Mouse (Mus musculus): ENCODE measurements at regions not wholly inside any gene's neighbourhood (a gene's known extent, or its start where the extent isn't known, plus 50 kb on each side); places are given as distances from the start of the nearest gene placed in this dataset.
A peak's percentile ranks its signal among the peaks of the same experiment; 100 is the strongest.

DNA sequence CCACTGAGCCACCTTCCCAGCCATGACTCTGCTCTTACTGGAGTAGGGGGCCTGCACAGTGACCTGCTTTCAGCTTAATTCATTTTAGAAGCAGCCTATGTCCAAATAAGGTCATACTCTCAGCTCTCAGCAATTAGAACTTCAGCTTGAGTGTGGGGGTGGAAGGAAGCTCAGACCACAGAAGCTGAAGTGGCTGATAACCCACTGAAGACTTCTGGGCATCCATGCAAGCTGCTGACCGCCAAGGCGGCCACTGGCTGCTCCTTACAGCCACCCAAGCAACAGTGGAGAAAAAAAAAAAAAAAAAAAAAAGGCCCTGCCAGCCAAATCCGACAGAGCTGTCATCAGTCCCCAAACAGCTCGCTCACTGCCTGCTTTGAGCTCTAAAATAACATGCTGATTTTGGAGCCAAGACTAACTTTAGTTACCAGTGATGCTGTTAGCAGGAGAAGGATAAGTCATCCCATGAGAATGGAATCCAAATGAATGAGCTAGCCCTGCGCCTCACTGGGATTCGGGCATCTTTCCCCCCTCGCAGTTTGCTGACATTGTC is 133.0 kb upstream of the Hs6st1 start:
- no peak overlapping the region for H3ac ChIP-seq (ENCODE audit: control insufficient read depth, insufficient read length, low read depth)
- H3K36me3 ChIP-seq (ENCODE audit: control insufficient read depth, insufficient read depth) = no peaks in the 10 kb centered on the region
- TF ChIP-seq MYOD1 (IDR thresholded peaks at IDR 0.05; ENCODE audit: control insufficient read depth, insufficient read length, low read depth) (no peak), CTCF (IDR thresholded peaks at IDR 0.05; ENCODE audit: control insufficient read depth, insufficient read depth, insufficient read length) (no peak), CEBPB (IDR thresholded peaks at IDR 0.05; ENCODE audit: low read depth) (no peak), FOSL1 (IDR thresholded peaks at IDR 0.05; ENCODE audit: insufficient read depth, low read length, poor library complexity, severe bottlenecking) (no peak), MAX (IDR thresholded peaks at IDR 0.05) (no peak), USF1 (IDR thresholded peaks at IDR 0.05; ENCODE audit: low read depth) (no peak), MYOG (IDR thresholded peaks at IDR 0.05; ENCODE audit: control insufficient read depth, extremely low read depth, insufficient read length) (no peak)
- no peaks in the 10 kb centered on the region for H3K79me2 ChIP-seq (ENCODE audit: control insufficient read depth, insufficient read depth)
- no peaks in the 10 kb centered on the region for H3K27me3 ChIP-seq (ENCODE audit: control insufficient read depth, insufficient read depth, insufficient read length)
- no peaks in the 10 kb centered on the region for H3K79me3 ChIP-seq (ENCODE audit: low read depth)
- no peak overlapping the region for H3K4me3 ChIP-seq (ENCODE audit: insufficient read depth, poor library complexity, severe bottlenecking)

DNA sequence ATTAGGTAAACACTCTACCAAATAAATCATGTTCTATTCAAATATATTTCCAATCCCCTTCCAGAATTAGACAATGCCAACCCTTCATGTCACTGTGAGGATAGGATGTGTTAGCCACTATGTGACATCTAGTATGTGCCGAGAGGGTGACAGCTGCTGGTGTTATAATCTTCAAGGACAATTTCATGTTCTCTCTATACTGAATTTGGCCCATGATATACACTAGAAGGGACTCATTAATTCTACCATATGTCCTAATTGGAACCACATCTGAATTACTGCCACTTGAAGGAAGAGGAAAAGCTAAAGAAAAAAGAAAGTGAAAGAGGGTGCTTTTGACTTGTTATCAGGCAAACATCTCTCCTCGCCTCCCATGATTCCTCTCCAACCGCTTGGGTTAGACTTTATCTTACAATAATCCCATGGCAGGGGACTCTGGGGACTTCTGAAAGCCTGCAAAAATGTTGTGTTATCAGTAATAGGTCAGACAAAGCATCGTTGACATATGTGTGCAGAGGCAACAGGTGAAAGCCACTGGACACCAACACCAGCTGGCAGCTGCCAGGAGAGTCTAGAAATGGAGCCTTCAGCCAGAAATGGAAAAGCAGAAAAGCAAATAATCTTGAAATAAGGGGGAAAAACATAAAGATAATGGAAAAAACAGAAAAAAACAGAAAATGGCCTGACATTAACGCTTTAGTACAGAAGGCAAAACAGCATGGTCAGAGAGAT is 131.7 kb upstream of the Hs6st1 start:
- Histone ChIP-seq H3K79me2 (ENCODE audit: control insufficient read depth, insufficient read depth) (no peaks in the 10 kb centered on the region), H3K4me3 (ENCODE audit: insufficient read depth, poor library complexity, severe bottlenecking) (no peak overlapping the region), H3K27me3 (ENCODE audit: control insufficient read depth, insufficient read depth, insufficient read length) (no peaks in the 10 kb centered on the region), H3ac (ENCODE audit: control insufficient read depth, insufficient read length, low read depth) (no peak overlapping the region), H3K79me3 (ENCODE audit: low read depth) (no peaks in the 10 kb centered on the region), H3K36me3 (ENCODE audit: control insufficient read depth, insufficient read depth) (no peaks in the 10 kb centered on the region)
- no peak for TF ChIP-seq FOSL1 (IDR thresholded peaks at IDR 0.05; ENCODE audit: insufficient read depth, low read length, poor library complexity, severe bottlenecking)
- TF ChIP-seq CTCF (IDR thresholded peaks at IDR 0.05; ENCODE audit: control insufficient read depth, insufficient read depth, insufficient read length) = no peak
- no peak for TF ChIP-seq MAX (IDR thresholded peaks at IDR 0.05)
- TF ChIP-seq MYOG (IDR thresholded peaks at IDR 0.05; ENCODE audit: control insufficient read depth, extremely low read depth, insufficient read length) = no peak
- TF ChIP-seq USF1 (IDR thresholded peaks at IDR 0.05; ENCODE audit: low read depth) = no peak
- no peak for TF ChIP-seq CEBPB (IDR thresholded peaks at IDR 0.05; ENCODE audit: low read depth)
- peak; percentile 35 for TF ChIP-seq MYOD1 (IDR thresholded peaks at IDR 0.05; ENCODE audit: control insufficient read depth, insufficient read length, low read depth)

DNA sequence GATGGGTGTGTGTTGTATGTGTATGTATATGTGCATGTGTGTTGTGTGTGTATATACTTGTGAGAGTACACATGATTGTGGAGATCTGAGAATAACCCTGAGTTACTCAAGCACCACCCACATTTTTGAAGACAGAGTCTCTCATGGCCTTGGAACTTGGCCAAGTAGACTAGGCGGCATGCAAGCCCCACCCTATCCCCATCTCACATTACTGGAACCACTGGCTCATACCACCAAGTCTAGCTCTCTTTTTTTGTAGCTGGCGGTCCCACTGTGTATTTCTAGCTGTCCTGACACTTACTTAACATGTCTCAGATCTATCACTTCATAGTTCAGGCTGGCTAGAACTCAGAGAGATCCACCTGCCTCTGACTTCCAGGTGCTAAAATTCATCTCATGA is 128.0 kb upstream of the Hs6st1 start:
- Histone ChIP-seq H3K79me3 (ENCODE audit: low read depth) (no peaks in the 10 kb centered on the region), H3K4me3 (ENCODE audit: insufficient read depth, poor library complexity, severe bottlenecking) (no peak overlapping the region), H3K79me2 (ENCODE audit: control insufficient read depth, insufficient read depth) (no peaks in the 10 kb centered on the region), H3ac (ENCODE audit: control insufficient read depth, insufficient read length, low read depth) (no peak overlapping the region), H3K27me3 (ENCODE audit: control insufficient read depth, insufficient read depth, insufficient read length) (no peaks in the 10 kb centered on the region), H3K36me3 (ENCODE audit: control insufficient read depth, insufficient read depth) (no peaks in the 10 kb centered on the region)
- TF ChIP-seq MAX (IDR thresholded peaks at IDR 0.05) (no peak), MYOD1 (IDR thresholded peaks at IDR 0.05; ENCODE audit: control insufficient read depth, insufficient read length, low read depth) (no peak), USF1 (IDR thresholded peaks at IDR 0.05; ENCODE audit: low read depth) (no peak), MYOG (IDR thresholded peaks at IDR 0.05; ENCODE audit: control insufficient read depth, extremely low read depth, insufficient read length) (no peak), CEBPB (IDR thresholded peaks at IDR 0.05; ENCODE audit: low read depth) (no peak), CTCF (IDR thresholded peaks at IDR 0.05; ENCODE audit: control insufficient read depth, insufficient read depth, insufficient read length) (no peak), FOSL1 (IDR thresholded peaks at IDR 0.05; ENCODE audit: insufficient read depth, low read length, poor library complexity, severe bottlenecking) (no peak)

DNA sequence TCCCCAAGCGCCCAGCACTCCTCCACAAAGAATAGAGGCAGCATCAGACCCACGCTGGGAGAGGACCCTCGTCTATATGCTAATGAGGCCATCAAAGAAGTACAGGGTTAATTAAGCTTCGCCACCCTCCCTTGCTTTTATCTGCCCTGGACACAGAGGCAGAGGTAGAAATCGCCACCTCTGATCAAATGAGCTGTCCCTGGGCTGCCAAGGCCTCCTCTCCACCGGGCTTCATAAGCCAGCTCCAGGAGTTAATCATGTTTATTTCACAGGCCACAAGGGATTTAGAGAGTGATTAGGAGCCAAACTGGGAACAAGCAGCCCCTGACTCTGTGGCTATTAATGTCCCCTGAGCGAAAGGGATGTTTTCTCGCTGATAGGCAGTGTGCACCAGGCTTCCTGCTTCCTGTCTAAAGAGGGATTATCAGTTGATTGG is 126.5 kb upstream of the Hs6st1 start:
- TF ChIP-seq MYOG (IDR thresholded peaks at IDR 0.05; ENCODE audit: control insufficient read depth, extremely low read depth, insufficient read length) (no peak), CTCF (IDR thresholded peaks at IDR 0.05; ENCODE audit: control insufficient read depth, insufficient read depth, insufficient read length) (no peak), USF1 (IDR thresholded peaks at IDR 0.05; ENCODE audit: low read depth) (no peak), CEBPB (IDR thresholded peaks at IDR 0.05; ENCODE audit: low read depth) (no peak), FOSL1 (IDR thresholded peaks at IDR 0.05; ENCODE audit: insufficient read depth, low read length, poor library complexity, severe bottlenecking) (no peak), MYOD1 (IDR thresholded peaks at IDR 0.05; ENCODE audit: control insufficient read depth, insufficient read length, low read depth) (no peak), MAX (IDR thresholded peaks at IDR 0.05) (no peak)
- H3K36me3 ChIP-seq (ENCODE audit: control insufficient read depth, insufficient read depth) = no peaks in the 10 kb centered on the region
- no peaks in the 10 kb centered on the region for H3K79me3 ChIP-seq (ENCODE audit: low read depth)
- H3ac ChIP-seq (ENCODE audit: control insufficient read depth, insufficient read length, low read depth) = no peak overlapping the region
- H3K4me3 ChIP-seq (ENCODE audit: insufficient read depth, poor library complexity, severe bottlenecking) = no peak overlapping the region
- H3K27me3 ChIP-seq (ENCODE audit: control insufficient read depth, insufficient read depth, insufficient read length) = no peaks in the 10 kb centered on the region
- no peaks in the 10 kb centered on the region for H3K79me2 ChIP-seq (ENCODE audit: control insufficient read depth, insufficient read depth)

DNA sequence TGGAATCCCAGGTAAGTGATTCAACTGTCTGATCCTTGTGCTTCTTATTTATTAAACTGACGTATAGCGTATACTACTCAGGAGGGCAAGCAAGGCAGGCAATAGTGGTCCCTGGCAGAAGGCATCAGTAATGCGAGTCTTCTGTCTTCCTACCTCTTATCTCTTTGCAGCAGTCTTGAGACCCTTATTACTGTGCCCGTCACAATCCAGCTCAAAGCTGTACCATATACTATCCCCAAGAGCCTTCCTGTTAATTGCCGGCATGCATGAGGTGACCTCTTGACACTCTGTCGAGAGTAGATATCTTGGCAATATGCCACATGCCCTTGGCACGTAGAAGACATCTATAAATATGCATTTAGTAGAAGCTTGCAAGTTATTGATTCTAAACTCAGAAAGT is 126.0 kb upstream of the Hs6st1 start:
- Histone ChIP-seq H3K36me3 (ENCODE audit: control insufficient read depth, insufficient read depth) (no peaks in the 10 kb centered on the region), H3K27me3 (ENCODE audit: control insufficient read depth, insufficient read depth, insufficient read length) (no peaks in the 10 kb centered on the region), H3K79me2 (ENCODE audit: control insufficient read depth, insufficient read depth) (no peaks in the 10 kb centered on the region), H3K79me3 (ENCODE audit: low read depth) (no peaks in the 10 kb centered on the region), H3ac (ENCODE audit: control insufficient read depth, insufficient read length, low read depth) (no peak overlapping the region), H3K4me3 (ENCODE audit: insufficient read depth, poor library complexity, severe bottlenecking) (no peak overlapping the region)
- TF ChIP-seq CTCF (IDR thresholded peaks at IDR 0.05; ENCODE audit: control insufficient read depth, insufficient read depth, insufficient read length) = no peak
- TF ChIP-seq USF1 (IDR thresholded peaks at IDR 0.05; ENCODE audit: low read depth) = no peak
- TF ChIP-seq CEBPB (IDR thresholded peaks at IDR 0.05; ENCODE audit: low read depth) = no peak
- TF ChIP-seq MAX (IDR thresholded peaks at IDR 0.05) = no peak
- TF ChIP-seq MYOD1 (IDR thresholded peaks at IDR 0.05; ENCODE audit: control insufficient read depth, insufficient read length, low read depth) = no peak

Data from C2C12 (cell line).